Mouse (Mus musculus) C2C12 (cell line): ENCODE data around the gene Sae1.

Experiments
- CEBPB ChIP-seq: IDR thresholded peaks from one replicate; pipeline ENCODE4 v1.6.1; 2011; ENCODE audit warnings: low read depth, mild to moderate bottlenecking, control low read depth, moderate library complexity
- CTCF ChIP-seq: IDR thresholded peaks from one replicate; pipeline ENCODE4 v1.5.1; 2011; ENCODE audit not compliant: control insufficient read depth, insufficient read depth, insufficient read length
- FOSL1 ChIP-seq: IDR thresholded peaks from one replicate; pipeline ENCODE4 v1.8.0; 2011; ENCODE audit warnings: mild to moderate bottlenecking, low read length; ENCODE audit not compliant: poor library complexity, insufficient read depth, severe bottlenecking
- MAX ChIP-seq: IDR thresholded peaks from one replicate; pipeline ENCODE4 v1.6.1; 2011; ENCODE audit warnings: mild to moderate bottlenecking, control low read depth
- MYOD1 ChIP-seq: IDR thresholded peaks from one replicate; pipeline ENCODE4 v1.6.1; 2011; ENCODE audit warnings: low read depth; ENCODE audit not compliant: control insufficient read depth, insufficient read length
- MYOG ChIP-seq: IDR thresholded peaks from one replicate; pipeline ENCODE4 v1.6.1; 2011; ENCODE audit not compliant: control insufficient read depth, insufficient read length; ENCODE audit errors: extremely low read depth
- USF1 ChIP-seq: IDR thresholded peaks from one replicate; pipeline ENCODE4 v1.6.1; 2011; ENCODE audit warnings: low read depth, mild to moderate bottlenecking, control low read depth, moderate library complexity

DNA sequence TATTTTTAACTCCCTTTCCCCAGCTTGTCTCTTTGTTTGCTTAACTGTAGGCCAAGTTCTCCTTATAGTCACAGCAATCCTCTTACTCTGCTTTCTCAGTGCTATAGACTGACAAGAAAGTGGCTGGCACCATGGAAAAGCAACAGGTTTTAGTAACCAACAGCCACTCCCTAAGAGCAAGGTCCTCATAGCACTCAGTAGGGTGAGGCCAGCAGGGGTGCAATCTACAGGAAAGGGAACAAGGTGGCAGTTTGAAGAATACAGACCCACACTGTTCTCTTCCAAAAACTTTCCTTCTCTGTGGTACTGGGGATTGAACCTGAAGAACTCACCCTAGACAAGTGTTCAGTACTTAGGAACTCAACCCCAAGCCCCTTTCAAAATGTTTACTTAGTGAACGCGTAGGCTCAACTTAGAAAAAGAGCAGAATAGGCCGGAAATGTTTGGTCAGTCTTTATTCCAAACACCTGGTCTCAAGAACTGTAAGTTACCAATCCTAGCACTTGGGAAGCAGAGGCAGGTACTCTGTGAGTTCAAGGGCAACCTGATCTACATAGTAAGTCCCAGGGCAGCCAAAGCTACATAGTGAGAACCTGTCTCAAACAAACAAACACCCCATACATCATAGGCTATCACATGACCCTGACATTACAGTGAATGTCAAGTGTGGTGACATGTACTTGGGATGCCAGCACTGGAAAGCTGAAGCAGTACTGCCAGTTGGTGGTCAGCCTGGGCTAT lies 31.6 kb downstream of the Sae1 start:
- TF ChIP-seq CTCF = no peak
- TF ChIP-seq MYOD1 = no peak
- TF ChIP-seq USF1 = no peak
- no peak for TF ChIP-seq CEBPB
- TF ChIP-seq MYOG = no peak
- no peak for TF ChIP-seq FOSL1
- TF ChIP-seq MAX = no peak
